Mouse (Mus musculus) liver, embryonic 15.5 days (tissue): ENCODE measurements around the gene Wnk2. TPM values are rescaled to one million over a fixed set of nuclear protein-coding genes. Genes with fewer than 3 reads are reported as not detected.

ENCODE experiments used
- ATAC-seq: fragments of 200-750 bp; cut with Nextera tagmentation; 2 replicates; pipeline ENCODE4 v1.8.0; 2017; ENCODE audit warnings: moderate number of reproducible peaks, mild to moderate bottlenecking, moderate library complexity; ENCODE audit not compliant: insufficient read depth
- H3K27ac ChIP-seq: fragments of 300-500 bp; sonication (generic); replicated peaks from 2 replicates; pipeline ENCODE4 v1.5.1; 2015; ENCODE audit warnings: mild to moderate bottlenecking, inconsistent platforms
- H3K27me3 ChIP-seq: fragments of 300-500 bp; sonication (generic); 2 replicates; pipeline ENCODE4 v1.6.1; 2015; ENCODE audit warnings: mild to moderate bottlenecking, inconsistent platforms
- H3K36me3 ChIP-seq: fragments of 300-500 bp; sonication (generic); replicated peaks from 2 replicates; pipeline ENCODE4 v1.6.1; 2015; ENCODE audit warnings: moderate library complexity, mild to moderate bottlenecking, inconsistent platforms
- H3K4me1 ChIP-seq: fragments of 300-500 bp; sonication (generic); replicated peaks from 2 replicates; pipeline ENCODE4 v1.6.1; 2015; ENCODE audit warnings: inconsistent platforms
- H3K4me2 ChIP-seq: fragments of 300-500 bp; sonication (generic); 2 replicates; pipeline ENCODE4 v1.6.1; 2015; ENCODE audit warnings: moderate library complexity, mild to moderate bottlenecking, inconsistent platforms
- H3K4me3 ChIP-seq: fragments of 300-500 bp; sonication (generic); replicated peaks from 2 replicates; pipeline ENCODE4 v1.5.1; 2015; ENCODE audit warnings: mild to moderate bottlenecking, inconsistent platforms
- H3K9ac ChIP-seq: fragments of 300-500 bp; sonication (generic); 2 replicates; pipeline ENCODE4 v1.6.1; 2015; ENCODE audit warnings: moderate library complexity, mild to moderate bottlenecking, inconsistent platforms
- H3K9me3 ChIP-seq: fragments of 300-500 bp; sonication (generic); replicated peaks from 2 replicates; pipeline ENCODE4 v1.6.1; 2016; ENCODE audit warnings: inconsistent platforms
- WGBS: fragments of 180-500 bp; shearing (Covaris S2); methylation state at CpG from one replicate; pipeline ENCODE4 v1.1.7; 2015; ENCODE audit warnings: mixed read lengths; ENCODE audit not compliant: insufficient replicate concordance; 5-methylcytosine and 5-hydroxymethylcytosine counted together
- polyA plus RNA-seq: library from polyadenylated mRNA; unstranded; fragments of >200 nt; fragmentation: Nextera tagmentation; extraction: Ambion mirVana; gene quantifications from 2 replicates; pipeline ENCODE4 v1.2.1, GENCODE M21; 2015

Wnk2 gene
- polyA plus RNA-seq, 1 experiment from 2014 or later = 0.10 TPM

DNA sequence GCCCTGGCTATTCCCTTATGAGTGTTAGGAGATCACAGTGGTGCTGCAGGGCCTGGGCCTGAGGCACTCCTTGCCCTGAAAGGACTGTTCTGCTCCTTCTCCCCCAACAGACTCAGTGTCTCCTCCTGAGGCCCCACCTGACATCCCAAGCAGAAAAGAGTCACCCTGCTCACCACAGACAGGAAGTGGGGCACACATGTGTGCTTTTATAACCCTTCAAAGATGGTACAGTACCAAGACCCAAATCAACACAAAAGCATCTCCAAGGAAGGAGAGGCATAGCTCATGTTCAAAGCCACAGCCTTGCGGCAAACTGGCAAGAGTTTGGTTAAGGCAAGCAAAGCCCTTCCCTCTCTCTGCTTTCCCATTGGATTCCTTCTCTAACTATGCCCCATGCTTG, 57.6 kb downstream of the Wnk2 start:
- Histone ChIP-seq H3K27ac (no peak overlapping the region), H3K36me3 (no peaks in the 10 kb centered on the region), H3K9me3 (no peaks in the 10 kb centered on the region), H3K27me3 (no peaks in the 10 kb centered on the region), H3K4me2 (no peak overlapping the region), H3K4me3 (no peak overlapping the region), H3K9ac (no peak overlapping the region), H3K4me1 (no peaks in the 10 kb centered on the region)
- 71% methylated on average over 1 of the region's 1 CpGs for WGBS
- ATAC-seq = no peak

DNA sequence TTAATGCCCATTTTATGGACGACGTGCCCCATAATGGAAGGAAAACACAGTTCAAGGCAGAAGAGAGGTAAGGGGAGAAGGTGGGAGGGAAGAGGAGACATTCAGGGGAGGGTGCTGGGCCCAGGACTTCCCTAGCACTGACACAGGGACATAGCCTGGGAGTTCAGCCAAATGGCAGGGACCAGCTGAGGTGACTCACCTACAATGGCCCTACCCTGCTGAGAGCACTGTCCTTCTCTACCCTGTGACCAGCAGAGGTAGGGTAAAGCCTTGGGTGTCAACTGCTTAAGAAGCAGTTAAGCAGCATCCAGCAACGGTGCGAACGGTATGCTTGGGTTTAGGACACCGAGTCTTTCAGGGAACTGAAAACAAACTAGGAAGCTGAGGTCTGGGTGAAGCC, 58.9 kb downstream of the Wnk2 start:
- no peaks in the 10 kb centered on the region for H3K4me1 ChIP-seq
- no peak for ATAC-seq
- no peak overlapping the region for H3K4me2 ChIP-seq
- H3K27ac ChIP-seq = no peak overlapping the region
- H3K4me3 ChIP-seq = no peak overlapping the region
- H3K27me3 ChIP-seq = no peaks in the 10 kb centered on the region
- no peaks in the 10 kb centered on the region for H3K36me3 ChIP-seq
- no peak overlapping the region for H3K9ac ChIP-seq
- 63% methylated on average over 6 of the region's 6 CpGs for WGBS
- no peaks in the 10 kb centered on the region for H3K9me3 ChIP-seq

DNA sequence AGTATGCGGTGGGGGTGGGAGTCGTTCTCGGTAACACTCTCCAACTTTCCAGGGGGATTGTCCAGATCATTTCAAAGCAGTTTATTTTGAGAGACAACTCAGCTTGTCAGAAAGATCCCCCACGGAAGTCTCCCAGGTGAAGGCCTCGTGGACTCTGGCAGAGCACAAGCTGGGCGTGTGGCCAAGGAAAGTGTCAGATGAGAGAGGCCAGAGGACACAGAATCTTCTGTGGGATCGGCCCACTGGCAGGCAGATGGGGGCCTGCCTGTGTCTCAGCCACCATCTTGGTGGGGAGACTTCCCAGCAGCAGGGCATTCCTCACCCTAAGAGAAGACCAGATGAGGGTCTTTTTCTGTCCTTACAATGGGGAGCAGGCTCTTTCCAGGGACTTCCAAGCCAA, 60.4 kb downstream of the Wnk2 start:
- Histone ChIP-seq H3K36me3 (no peaks in the 10 kb centered on the region), H3K4me1 (no peaks in the 10 kb centered on the region), H3K4me2 (no peak overlapping the region), H3K9me3 (no peaks in the 10 kb centered on the region), H3K4me3 (no peak overlapping the region), H3K27ac (no peak overlapping the region), H3K27me3 (no peaks in the 10 kb centered on the region), H3K9ac (no peak overlapping the region)
- ATAC-seq = no peak
- 55% methylated on average over 7 of the region's 7 CpGs for WGBS

DNA sequence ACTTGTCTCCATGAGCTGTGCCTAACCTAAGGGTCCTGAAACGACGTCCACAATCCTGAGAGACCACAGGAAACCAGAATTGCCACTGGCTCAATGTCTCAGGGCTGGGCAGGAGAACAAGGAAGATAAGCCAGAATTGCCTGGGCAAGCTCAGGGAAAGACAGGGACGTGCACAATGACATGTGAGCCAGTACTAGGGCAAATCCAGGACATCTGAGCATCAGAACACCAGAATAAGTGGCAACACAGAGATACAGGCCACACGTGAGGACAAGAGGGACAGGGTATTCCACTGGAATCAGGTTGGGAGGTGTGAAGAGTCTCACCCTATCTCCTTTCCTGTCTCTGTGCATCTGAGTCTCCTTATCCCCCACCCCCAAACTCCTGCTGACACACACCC, 61.4 kb downstream of the Wnk2 start:
- no peak for ATAC-seq
- 39% methylated on average over 4 of the region's 4 CpGs for WGBS
- H3K9ac ChIP-seq = no peak overlapping the region
- no peaks in the 10 kb centered on the region for H3K9me3 ChIP-seq
- no peak overlapping the region for H3K4me2 ChIP-seq
- no peaks in the 10 kb centered on the region for H3K36me3 ChIP-seq
- no peak overlapping the region for H3K4me3 ChIP-seq
- H3K4me1 ChIP-seq = no peaks in the 10 kb centered on the region
- no peak overlapping the region for H3K27ac ChIP-seq
- H3K27me3 ChIP-seq = no peaks in the 10 kb centered on the region

DNA sequence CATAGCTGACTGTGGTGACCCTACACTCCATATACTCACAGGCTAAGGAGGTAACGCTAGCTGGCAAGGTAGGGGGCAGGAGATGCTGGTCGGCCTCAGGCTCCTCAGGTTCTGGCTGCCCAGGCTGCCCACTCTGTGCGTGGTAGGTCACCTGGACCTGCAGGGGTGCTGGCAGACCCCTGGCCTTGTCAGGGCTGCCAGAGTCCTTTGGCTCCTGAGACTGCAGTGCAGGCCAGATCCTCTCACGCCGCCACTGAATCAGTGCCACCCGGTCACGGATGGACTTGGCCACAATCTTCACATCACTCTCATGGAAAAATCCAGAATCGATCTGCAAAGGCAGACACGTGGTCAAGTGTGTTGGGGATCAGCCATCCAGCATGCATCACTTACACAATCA, 62.6 kb downstream of the Wnk2 start:
- Histone ChIP-seq H3K27me3 (no peaks in the 10 kb centered on the region), H3K4me1 (no peaks in the 10 kb centered on the region), H3K4me2 (no peak overlapping the region), H3K9ac (no peak overlapping the region), H3K36me3 (no peaks in the 10 kb centered on the region), H3K9me3 (no peaks in the 10 kb centered on the region), H3K27ac (no peak overlapping the region), H3K4me3 (no peak overlapping the region)
- no peak for ATAC-seq
- 62% methylated on average over 9 of the region's 9 CpGs for WGBS

DNA sequence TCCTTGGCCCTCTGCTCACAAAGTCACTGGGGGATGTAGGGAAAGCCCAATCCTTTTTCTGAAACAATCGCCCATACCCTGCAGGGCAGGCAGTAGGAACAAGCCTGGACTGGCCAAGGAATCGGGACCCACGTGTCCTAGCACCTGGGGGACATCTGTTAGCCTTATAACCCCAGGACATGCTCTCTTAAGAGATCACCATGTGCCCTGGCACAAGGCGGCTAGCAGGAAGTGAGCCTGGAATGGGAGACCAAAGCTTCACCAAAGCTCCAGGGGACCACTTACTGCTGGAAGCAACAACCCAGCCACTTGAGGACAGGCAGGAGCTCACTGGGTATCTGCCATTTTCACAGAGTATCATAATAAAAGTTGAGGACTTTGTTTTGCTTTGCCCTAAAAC, 63.0 kb downstream of the Wnk2 start:
- no peak for ATAC-seq
- WGBS = 60% methylated on average over 4 of the region's 4 CpGs
- no peak overlapping the region for H3K4me2 ChIP-seq

DNA sequence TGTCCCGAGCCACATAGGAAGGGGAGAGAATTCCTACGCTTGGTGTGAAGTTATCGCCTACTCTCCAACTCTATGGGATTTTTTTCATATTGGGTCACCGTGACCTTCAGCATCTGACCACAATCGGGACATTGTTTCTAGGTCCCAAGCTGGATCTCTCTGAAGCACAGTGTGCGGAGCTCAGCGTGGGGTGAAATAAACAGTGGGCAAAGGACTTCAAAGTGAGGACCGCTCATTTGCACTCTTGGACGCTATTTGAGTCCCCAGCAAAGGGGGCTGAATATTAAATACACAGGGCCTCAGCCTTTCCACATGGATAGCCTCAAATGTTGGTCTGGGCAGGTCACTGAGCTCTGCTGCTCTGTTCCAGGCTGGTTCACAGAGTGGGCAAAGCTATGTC, 63.9 kb downstream of the Wnk2 start:
- Histone ChIP-seq H3K36me3 (no peaks in the 10 kb centered on the region), H3K9me3 (no peaks in the 10 kb centered on the region), H3K4me1 (no peaks in the 10 kb centered on the region), H3K27ac (no peak overlapping the region), H3K9ac (no peak overlapping the region), H3K4me3 (no peak overlapping the region), H3K4me2 (no peak overlapping the region), H3K27me3 (no peaks in the 10 kb centered on the region)
- ATAC-seq = no peak
- 67% methylated on average over 9 of the region's 9 CpGs for WGBS

More for the DNA sequence above, 63.0 kb downstream of the Wnk2 start:
- H3K4me1 ChIP-seq = no peaks in the 10 kb centered on the region
- H3K27ac ChIP-seq = no peak overlapping the region
- no peaks in the 10 kb centered on the region for H3K36me3 ChIP-seq
- no peak overlapping the region for H3K9ac ChIP-seq
- no peak overlapping the region for H3K4me3 ChIP-seq
- no peaks in the 10 kb centered on the region for H3K9me3 ChIP-seq
- H3K27me3 ChIP-seq = no peaks in the 10 kb centered on the region

DNA sequence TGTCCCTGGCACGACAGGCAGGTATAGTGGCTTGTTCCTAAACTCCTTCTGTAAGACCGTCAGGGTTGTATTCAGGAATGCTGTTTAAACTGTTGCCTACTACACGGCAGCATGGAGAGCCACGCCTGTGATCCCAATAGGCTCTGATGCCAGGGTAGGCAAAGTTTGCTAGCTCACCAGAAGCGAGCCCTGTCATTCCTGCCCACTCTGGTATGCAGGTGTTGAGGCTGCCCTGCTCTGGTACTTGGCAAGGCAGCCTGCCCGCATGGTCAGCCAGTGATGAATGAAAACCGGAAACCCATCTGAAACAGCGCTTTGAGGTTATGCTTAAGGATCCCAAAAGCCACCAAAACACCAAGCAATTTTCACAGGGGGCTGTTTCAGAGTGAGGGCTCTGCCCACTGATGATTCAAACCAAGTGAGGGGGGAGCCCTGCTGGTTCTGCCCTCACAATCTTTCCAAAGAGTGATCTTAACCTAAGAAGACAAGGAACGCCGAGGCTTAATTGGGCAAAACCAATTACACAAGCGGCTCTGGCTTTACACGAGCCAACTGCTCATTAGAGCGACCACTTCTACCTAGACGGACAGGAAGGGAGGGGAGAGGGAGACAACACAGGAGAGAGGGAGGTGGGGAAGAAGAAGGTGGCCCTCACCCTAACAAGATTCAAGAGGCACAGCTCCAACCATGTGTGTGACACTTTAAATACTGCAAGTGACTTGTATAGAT, 65.5 kb downstream of the Wnk2 start:
- no peak for ATAC-seq
- WGBS = 64% methylated on average over 14 of the region's 14 CpGs
- H3K9me3 ChIP-seq = no peaks in the 10 kb centered on the region
- no peaks in the 10 kb centered on the region for H3K4me1 ChIP-seq
- H3K9ac ChIP-seq = no peak overlapping the region
- no peaks in the 10 kb centered on the region for H3K36me3 ChIP-seq
- H3K4me3 ChIP-seq = no peak overlapping the region
- H3K27ac ChIP-seq = no peak overlapping the region
- H3K4me2 ChIP-seq = no peak overlapping the region
- H3K27me3 ChIP-seq = no peaks in the 10 kb centered on the region

DNA sequence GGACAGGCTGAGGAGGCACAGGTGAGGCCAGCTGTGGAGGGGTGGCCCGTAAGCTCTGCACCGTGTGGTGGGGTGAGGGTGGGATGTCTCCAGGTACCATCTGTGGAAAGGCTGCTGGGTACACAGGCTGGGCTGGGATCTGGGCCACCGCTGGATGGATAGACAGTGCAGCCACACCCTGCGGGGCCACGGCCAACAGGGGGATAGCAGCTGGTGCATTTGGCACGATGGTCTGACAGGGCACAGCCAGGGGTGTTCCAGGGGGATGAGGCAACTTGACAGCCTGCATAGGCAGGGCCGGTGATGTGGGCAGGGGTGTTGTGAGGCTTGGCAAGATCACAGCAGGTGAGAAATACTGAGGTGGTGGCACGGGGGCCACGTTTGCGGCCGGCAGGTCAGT, 71.6 kb downstream of the Wnk2 start:
- Histone ChIP-seq H3K4me2 (no peak overlapping the region), H3K4me1 (no peaks in the 10 kb centered on the region), H3K27ac (no peak overlapping the region), H3K27me3 (no peaks in the 10 kb centered on the region), H3K4me3 (no peak overlapping the region), H3K36me3 (no peaks in the 10 kb centered on the region), H3K9me3 (no peaks in the 10 kb centered on the region), H3K9ac (no peak overlapping the region)
- WGBS = 79% methylated on average over 11 of the region's 11 CpGs
- no peak for ATAC-seq

DNA sequence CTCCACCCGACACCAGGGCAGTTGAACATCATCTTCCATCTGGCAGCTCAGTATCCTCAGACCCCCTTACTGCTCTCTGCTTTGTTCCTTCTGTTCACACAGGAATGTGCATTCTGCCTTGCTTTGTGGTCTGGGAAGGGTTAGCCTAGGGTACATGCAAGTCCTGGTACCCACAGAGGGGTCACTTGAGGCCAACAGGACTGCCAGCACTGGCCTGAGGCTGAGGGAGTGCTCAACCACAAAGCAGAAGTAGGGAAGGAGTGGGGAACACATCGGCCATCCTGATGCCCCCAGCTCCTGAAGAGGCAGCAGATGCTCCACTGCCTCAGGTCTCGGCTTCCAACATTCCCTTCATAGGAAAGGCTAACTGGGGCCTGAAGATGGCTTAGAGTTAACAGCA, 72.4 kb downstream of the Wnk2 start:
- no peak for ATAC-seq
- no peaks in the 10 kb centered on the region for H3K36me3 ChIP-seq
- no peaks in the 10 kb centered on the region for H3K27me3 ChIP-seq
- no peak overlapping the region for H3K9ac ChIP-seq
- no peak overlapping the region for H3K27ac ChIP-seq
- no peak overlapping the region for H3K4me2 ChIP-seq
- no peaks in the 10 kb centered on the region for H3K9me3 ChIP-seq
- WGBS = 45% methylated on average over 3 of the region's 3 CpGs
- H3K4me1 ChIP-seq = no peaks in the 10 kb centered on the region
- H3K4me3 ChIP-seq = no peak overlapping the region

DNA sequence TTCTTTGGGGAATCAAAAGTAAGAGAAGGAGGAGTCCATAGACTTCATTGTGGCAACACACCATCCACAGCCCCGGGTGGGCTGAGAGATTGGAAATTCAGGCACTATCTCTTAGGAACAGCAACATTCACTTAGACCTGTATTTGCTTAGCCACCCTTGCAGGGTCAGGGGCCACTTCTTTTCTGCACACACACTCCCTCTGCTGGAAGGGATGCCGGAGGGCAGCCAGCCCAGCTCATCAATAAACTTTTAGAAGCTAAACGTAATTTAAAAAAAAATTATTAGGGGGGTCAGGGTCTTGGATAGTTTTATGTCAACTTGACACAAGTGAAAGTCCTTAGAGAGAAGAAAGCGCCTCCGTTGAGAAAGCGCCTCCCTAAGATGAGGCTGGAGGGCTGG, 74.5 kb downstream of the Wnk2 start:
- H3K27me3 ChIP-seq = no peaks in the 10 kb centered on the region
- H3K4me2 ChIP-seq = no peak overlapping the region
- WGBS = 61% methylated on average over 6 of the region's 6 CpGs
- no peak overlapping the region for H3K27ac ChIP-seq
- H3K4me1 ChIP-seq = no peaks in the 10 kb centered on the region
- ATAC-seq = no peak
- no peaks in the 10 kb centered on the region for H3K36me3 ChIP-seq
- no peaks in the 10 kb centered on the region for H3K9me3 ChIP-seq
- H3K4me3 ChIP-seq = no peak overlapping the region
- no peak overlapping the region for H3K9ac ChIP-seq

DNA sequence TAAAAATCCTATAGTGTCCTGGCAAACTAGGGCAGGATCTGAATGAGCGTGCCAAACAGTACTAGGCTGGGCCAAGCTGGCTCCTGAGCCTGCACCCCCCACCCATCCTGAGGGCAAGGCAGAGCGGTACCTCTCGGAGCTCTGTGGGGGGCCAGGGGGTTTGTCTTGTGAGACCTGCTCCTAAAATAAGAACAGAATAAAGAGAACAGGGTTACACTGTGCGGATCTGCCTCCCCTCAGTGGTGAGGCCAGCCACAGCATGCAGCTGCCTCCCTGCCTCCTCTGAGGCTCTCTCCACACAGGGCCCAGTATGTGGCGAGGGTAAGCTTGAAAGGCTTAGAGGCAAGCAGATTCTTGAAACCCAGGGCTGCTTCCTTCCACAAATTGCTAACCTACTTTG, 76.0 kb downstream of the Wnk2 start:
- Histone ChIP-seq H3K9me3 (no peaks in the 10 kb centered on the region), H3K4me3 (no peak overlapping the region), H3K9ac (no peak overlapping the region), H3K27ac (no peak overlapping the region), H3K27me3 (no peaks in the 10 kb centered on the region), H3K36me3 (no peaks in the 10 kb centered on the region), H3K4me1 (no peaks in the 10 kb centered on the region), H3K4me2 (no peak overlapping the region)
- ATAC-seq = no peak
- 61% methylated on average over 5 of the region's 5 CpGs for WGBS
